Comparison of ENCODE assay signal across 11 mouse cellular contexts in the genomic region with DNA sequence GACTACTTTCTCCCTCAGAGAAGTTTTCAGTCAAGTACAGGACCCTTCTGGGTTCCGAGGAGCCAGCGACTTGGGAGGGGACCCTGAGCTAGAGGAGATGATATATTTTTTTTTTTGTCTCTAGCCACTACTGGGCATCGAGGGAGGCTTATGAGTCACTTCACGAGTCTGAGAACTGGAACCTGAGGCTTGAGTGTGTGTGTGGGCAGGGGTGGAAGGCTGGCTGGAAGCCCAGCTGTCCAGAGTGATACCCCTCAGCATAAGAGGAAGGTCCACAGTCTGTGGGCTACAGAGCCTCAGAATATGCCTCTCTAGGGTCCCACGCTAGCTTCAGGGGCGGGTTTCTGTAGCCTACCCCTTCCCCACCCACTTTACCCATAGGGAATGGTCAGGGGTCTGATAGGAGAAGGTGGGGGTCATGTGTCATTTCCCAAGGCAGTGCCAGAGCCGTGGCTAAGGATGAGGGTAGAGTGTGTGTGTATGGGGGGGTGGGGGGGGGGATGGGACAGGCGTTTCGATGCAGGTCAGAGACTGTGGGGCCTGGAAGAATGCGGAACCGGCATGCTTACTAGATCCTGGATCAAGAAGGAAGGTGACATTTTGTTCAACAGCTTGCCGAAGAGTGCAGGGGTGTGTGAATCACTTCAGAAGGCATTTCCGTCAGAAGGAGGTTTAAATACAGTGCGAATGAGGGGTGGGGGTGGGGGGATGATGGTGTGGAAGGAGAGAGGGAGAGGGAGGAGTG. TPM values are rescaled to one million over a fixed set of nuclear protein-coding genes. Genes with fewer than 3 reads are reported as not detected.
DNase-seq lines count a peak whose midpoint lies in the region; ATAC-seq and TF ChIP-seq lines count a peak whose summit lies in the region.
"Had no signal": no experiment of that assay in that cellular context is flagged by ENCODE, and none has a peak within 500 bp of the region (broad histone marks: within the 10 kb centered on the region; RNA-seq: fewer than 3 reads in every experiment).

No protein-coding gene starts in this region.

- DNase-seq in cerebellum, adult 11-12 months: peak; percentile 36
- no peak for DNase-seq in cerebellum, adult 11 months
- DNase-seq in left cerebral cortex, adult 18-20 months (ENCODE audit: low spot score in 2 of 2): peak; percentile 58 to 70
- no peak for DNase-seq in left cerebral cortex, postnatal 4 days
- DNase-seq in thymus, postnatal 4 days: peak; percentile 35
- no peak for DNase-seq in thymus, adult 18-20 months
- DNase-seq in forebrain, postnatal 0 days: no peak
- DNase-seq in hindbrain, embryonic 14.5 days (ENCODE audit: low spot score): no peak

- no peaks in the 10 kb centered on the region for H3K27me3 ChIP-seq in forebrain, postnatal 0 days (ENCODE audit: insufficient read depth, low read length)
- no peaks in the 10 kb centered on the region for H3K27me3 ChIP-seq in hindbrain, embryonic 14.5 days (ENCODE audit: control insufficient read depth, insufficient read depth, low read length)
- H3K27me3 ChIP-seq: forebrain, embryonic 12.5 days; hindbrain, embryonic 15.5 days; midbrain, embryonic 12.5 days had no signal

- no peak overlapping the region for H3K4me3 ChIP-seq in forebrain, postnatal 0 days (ENCODE audit: low read depth, low read length)
- no peak overlapping the region for H3K4me3 ChIP-seq in hindbrain, embryonic 14.5 days (replicated peaks; ENCODE audit: low read length)
- H3K4me3 ChIP-seq: forebrain, embryonic 12.5 days; hindbrain, embryonic 15.5 days; midbrain, embryonic 12.5 days had no signal

- no peaks in the 10 kb centered on the region for H3K36me3 ChIP-seq in forebrain, postnatal 0 days (ENCODE audit: insufficient read depth)
- no peaks in the 10 kb centered on the region for H3K36me3 ChIP-seq in hindbrain, embryonic 14.5 days (replicated peaks; ENCODE audit: control insufficient read depth, insufficient read depth)
- H3K36me3 ChIP-seq: forebrain, embryonic 12.5 days; hindbrain, embryonic 15.5 days; midbrain, embryonic 12.5 days had no signal

- H3K9ac ChIP-seq in forebrain, postnatal 0 days: no peak overlapping the region
- H3K9ac ChIP-seq in hindbrain, embryonic 14.5 days: no peak overlapping the region
- H3K9ac ChIP-seq: forebrain, embryonic 12.5 days; hindbrain, embryonic 15.5 days; midbrain, embryonic 12.5 days had no signal

- 63% methylated on average over 14 of the region's 14 CpGs for WGBS in forebrain, postnatal 0 days
- WGBS in hindbrain, embryonic 14.5 days: 76% methylated on average over 14 of the region's 14 CpGs

- TF ChIP-seq CTCF in forebrain, postnatal 0 days (IDR thresholded peaks at IDR 0.05; ENCODE audit: low read depth): no peak

- H3K4me2 ChIP-seq in forebrain, postnatal 0 days (ENCODE audit: low read depth): no peak overlapping the region
- H3K4me2 ChIP-seq in hindbrain, embryonic 14.5 days (replicated peaks): no peak overlapping the region
- H3K4me2 ChIP-seq: forebrain, embryonic 12.5 days; hindbrain, embryonic 15.5 days; midbrain, embryonic 12.5 days had no signal

- no peaks in the 10 kb centered on the region for H3K9me3 ChIP-seq in forebrain, postnatal 0 days (ENCODE audit: low read length)
- H3K9me3 ChIP-seq in hindbrain, embryonic 14.5 days (ENCODE audit: control insufficient read depth, low read length): no peaks in the 10 kb centered on the region
- H3K9me3 ChIP-seq: hindbrain, embryonic 15.5 days; midbrain, embryonic 12.5 days had no signal

- no peak for ATAC-seq in forebrain, postnatal 0 days
- ATAC-seq in hindbrain, embryonic 14.5 days (ENCODE audit: low FRiP score): no peak

- H3K27ac ChIP-seq in forebrain, postnatal 0 days (ENCODE audit: low read depth, low read length): no peak overlapping the region
- no peak overlapping the region for H3K27ac ChIP-seq in hindbrain, embryonic 14.5 days
- H3K27ac ChIP-seq: forebrain, embryonic 12.5 days; hindbrain, embryonic 15.5 days; midbrain, embryonic 12.5 days had no signal

- H3K4me1 ChIP-seq in forebrain, postnatal 0 days (ENCODE audit: insufficient read depth): peaks cover 8% of the 10 kb centered on the region; the same call in 1 of the 2 replicates
- peaks cover 54% of the 10 kb centered on the region for H3K4me1 ChIP-seq in hindbrain, embryonic 14.5 days (replicated peaks; ENCODE audit: control insufficient read depth, insufficient read depth, low read length)

- intact Hi-C loops in left cerebral cortex, postnatal 4 days (cut with DNase I): no loop called here

RNA-seq across cellular contexts. Expression of a gene that starts 9.5 kb away (rescaled TPM):
- total RNA-seq in left cerebral cortex, adult 18-20 months (2021): 10 to 100 TPM; 44.2 to 49.4 TPM
- 10 to 100 TPM; 52.0 to 57.8 TPM for total RNA-seq in left cerebral cortex, postnatal 4 days (2021)
- 54.5 and 57.0 TPM in 2 replicates for total RNA-seq in forebrain, postnatal 0 days (2014; rRNA removed)
- polyA plus RNA-seq in forebrain, postnatal 0 days (2015; fragmentation: Nextera tagmentation; extraction: Ambion mirVana): 24.8 and 28.8 TPM in 2 replicates
- polyA plus RNA-seq in hindbrain, embryonic 14.5 days (2014; fragmentation: Nextera tagmentation; extraction: Ambion mirVana): 22.2 and 24.9 TPM in 2 replicates

RNA-seq across cellular contexts. Expression of a gene that starts 33.4 kb away (rescaled TPM):
- total RNA-seq in left cerebral cortex, adult 18-20 months (2021): 1 to 10 TPM; 4.3 to 5.3 TPM
- total RNA-seq in left cerebral cortex, postnatal 4 days (2021): 1 to 10 TPM; 5.0 to 5.2 TPM
- 6.5 and 13.0 TPM in 2 replicates for total RNA-seq in forebrain, postnatal 0 days (2014; rRNA removed)
- polyA plus RNA-seq in forebrain, postnatal 0 days (2015; fragmentation: Nextera tagmentation; extraction: Ambion mirVana): 0.62 and 0.97 TPM in 2 replicates
- 2.4 and 2.7 TPM in 2 replicates for polyA plus RNA-seq in hindbrain, embryonic 14.5 days (2014; fragmentation: Nextera tagmentation; extraction: Ambion mirVana)

Comparison
In these comparisons a context has a peak if more than half of its experiments do, and no peak if none do; other contexts are left out.
1. DNase-seq: peak in cerebellum, adult 11-12 months (single experiment), left cerebral cortex, adult 18-20 months (2 of 2) and thymus, postnatal 4 days (single experiment); none in cerebellum, adult 11 months (single experiment), left cerebral cortex, postnatal 4 days (single experiment), thymus, adult 18-20 months (0 of 2), forebrain, postnatal 0 days (single experiment) and hindbrain, embryonic 14.5 days (single experiment).